Mouse (Mus musculus) stomach, postnatal 0 days (tissue): ENCODE data around the gene Gm17571. TPM values are rescaled to one million over a fixed set of nuclear protein-coding genes. Genes with fewer than 3 reads are reported as not detected.
A peak's percentile ranks its signal among the peaks of the same experiment; 100 is the strongest.

ENCODE experiments used
- ATAC-seq: fragments of 200-750 bp; cut with Nextera tagmentation; 2 replicates; pipeline ENCODE4 v1.8.0; 2017; ENCODE audit not compliant: low FRiP score, low TSS enrichment
- DNase-seq: peaks from one replicate; pipeline ENCODE4 v3.0.0-alpha.2; 2016; ENCODE audit warnings: low spot score
- H3K27ac ChIP-seq: fragments of 300-500 bp; sonication (generic); replicated peaks from 2 replicates; pipeline ENCODE4 v1.5.1; 2014; ENCODE audit warnings: mild to moderate bottlenecking, control low read depth
- H3K27me3 ChIP-seq: fragments of 300-500 bp; sonication (generic); 2 replicates; pipeline ENCODE4 v1.6.1; 2014; ENCODE audit warnings: low read length; ENCODE audit not compliant: control insufficient read depth, insufficient read depth
- H3K36me3 ChIP-seq: fragments of 300-500 bp; sonication (generic); 2 replicates; pipeline ENCODE4 v1.6.1; 2014; ENCODE audit warnings: low read length, mixed read lengths; ENCODE audit not compliant: control insufficient read depth, insufficient read depth
- H3K4me1 ChIP-seq: fragments of 300-500 bp; sonication (generic); replicated peaks from 2 replicates; pipeline ENCODE4 v1.6.1; 2014; ENCODE audit warnings: antibody characterized with exemption; ENCODE audit not compliant: control insufficient read depth, insufficient read depth
- H3K4me2 ChIP-seq: fragments of 300-500 bp; sonication (generic); replicated peaks from 2 replicates; pipeline ENCODE4 v1.6.1; 2014; ENCODE audit warnings: low read depth, mild to moderate bottlenecking, control low read depth, moderate library complexity
- H3K4me3 ChIP-seq: fragments of 300-500 bp; sonication (generic); 2 replicates; pipeline ENCODE4 v1.5.1; 2014; ENCODE audit warnings: low read depth, low read length, control low read depth
- H3K9ac ChIP-seq: fragments of 300-500 bp; sonication (generic); 2 replicates; pipeline ENCODE4 v1.6.1; 2014; ENCODE audit warnings: mild to moderate bottlenecking, low read length, control low read depth, mixed read lengths
- H3K9me3 ChIP-seq: fragments of 300-500 bp; sonication (generic); 2 replicates; pipeline ENCODE4 v1.6.1; 2016; ENCODE audit warnings: low read length; ENCODE audit not compliant: control insufficient read depth
- CTCF ChIP-seq: IDR thresholded peaks from 2 replicates; pipeline ENCODE4 v1.5.1; 2016; ENCODE audit warnings: antibody characterized with exemption, low read depth, mild to moderate bottlenecking, moderate library complexity
- EP300 ChIP-seq: optimal IDR thresholded peaks from 2 replicates; pipeline ENCODE3; 2016; ENCODE audit warnings: antibody characterized with exemption
- WGBS: fragments of 180-500 bp; shearing (Covaris S2); extraction: QIAGEN DNeasy Blood & Tissue Kit; methylation state at CpG from one replicate; pipeline ENCODE4 v1.1.7; 2014; 5-methylcytosine and 5-hydroxymethylcytosine counted together
- polyA plus RNA-seq: library from polyadenylated mRNA; unstranded; fragments of >200 nt; fragmentation: Nextera tagmentation; extraction: Ambion mirVana; gene quantifications from 2 replicates; pipeline ENCODE4 v1.2.1, GENCODE M21; 2015

Gm17571 gene
- polyA plus RNA-seq, 1 experiment from 2014 or later: not detected

- H3K4me3 ChIP-seq: no peak overlapping the region
- no peak overlapping the region for H3K9ac ChIP-seq
- TF ChIP-seq EP300: no peak
- no peak for TF ChIP-seq CTCF
- no peaks in the 10 kb centered on the region for H3K36me3 ChIP-seq
- no peaks in the 10 kb centered on the region for H3K9me3 ChIP-seq
- no peak overlapping the region for H3K4me2 ChIP-seq
- no peak for DNase-seq
- no peak overlapping the region for H3K27ac ChIP-seq
- ATAC-seq: no peak
- H3K4me1 ChIP-seq: no peaks in the 10 kb centered on the region
- H3K27me3 ChIP-seq: no peaks in the 10 kb centered on the region
- WGBS: 77% methylated on average over 3 of the region's 3 CpGs
Measured at GRCm38 (mm10) chr9:13448716-13449115, 2.2 kb upstream of the Gm17571 start.

- 0 out of 2 replicates have a peak, but pooled peaks cover 2% of the 10 kb centered on the region for H3K4me1 ChIP-seq
- H3K4me2 ChIP-seq: no peak overlapping the region
- DNase-seq: no peak
- H3K9ac ChIP-seq: no peak overlapping the region
- no peaks in the 10 kb centered on the region for H3K27me3 ChIP-seq
- no peak for TF ChIP-seq CTCF
- TF ChIP-seq EP300: no peak
- ATAC-seq: no peak
- H3K36me3 ChIP-seq: no peaks in the 10 kb centered on the region
- no peak overlapping the region for H3K27ac ChIP-seq
- no peak overlapping the region for H3K4me3 ChIP-seq
- H3K9me3 ChIP-seq: no peaks in the 10 kb centered on the region
- 85% methylated on average over 1 of the region's 1 CpGs for WGBS
Measured at GRCm38 (mm10) chr9:13446236-13446635, 317 bp downstream of the Gm17571 start.

GRCm38 (mm10) chr9:13443484-13444211 is 2.9 kb downstream of the Gm17571 start:
- Histone ChIP-seq H3K36me3 (no peaks in the 10 kb centered on the region), H3K27me3 (no peaks in the 10 kb centered on the region), H3K27ac (no peak overlapping the region), H3K9me3 (no peaks in the 10 kb centered on the region), H3K4me3 (no peak overlapping the region), H3K4me1 (0 out of 2 replicates have a peak, but pooled peaks cover 2% of the 10 kb centered on the region), H3K9ac (no peak overlapping the region), H3K4me2 (no peak overlapping the region)
- TF ChIP-seq CTCF (no peak), EP300 (no peak)
- WGBS: 33% methylated on average over 1 of the region's 1 CpGs
- ATAC-seq (no peak), DNase-seq (no peak)

- Histone ChIP-seq H3K4me3 (no peak overlapping the region), H3K27ac (no peak overlapping the region), H3K36me3 (no peaks in the 10 kb centered on the region), H3K4me1 (0 out of 2 replicates have a peak, but pooled peaks cover 2% of the 10 kb centered on the region), H3K4me2 (no peak overlapping the region), H3K27me3 (no peaks in the 10 kb centered on the region), H3K9ac (no peak overlapping the region), H3K9me3 (no peaks in the 10 kb centered on the region)
- peak; percentile 50 for DNase-seq
- no peak for TF ChIP-seq EP300
- no peak for TF ChIP-seq CTCF
- 53% methylated on average over 13 of the region's 13 CpGs for WGBS
- ATAC-seq: peak; percentile 95
Measured at GRCm38 (mm10) chr9:13442012-13442735, 4.4 kb downstream of the Gm17571 start.

GRCm38 (mm10) chr9:13440911-13441310 is 5.6 kb downstream of the Gm17571 start:
- Histone ChIP-seq H3K27me3 (no peaks in the 10 kb centered on the region), H3K9ac (no peak overlapping the region), H3K27ac (no peak overlapping the region), H3K4me3 (no peak overlapping the region), H3K4me1 (0 out of 2 replicates have a peak, but pooled peaks cover 2% of the 10 kb centered on the region), H3K36me3 (no peaks in the 10 kb centered on the region), H3K4me2 (no peak overlapping the region), H3K9me3 (no peaks in the 10 kb centered on the region)
- no peak for DNase-seq
- WGBS: 81% methylated on average over 6 of the region's 6 CpGs
- ATAC-seq: no peak
- TF ChIP-seq EP300 (no peak), CTCF (no peak)
